Mouse (Mus musculus) urinary bladder, adult 2 months (tissue): ENCODE data around the gene Gm18596. TPM values are rescaled to one million over a fixed set of nuclear protein-coding genes. Genes with fewer than 3 reads are reported as not detected.
"Not testable (repeated sequence)": the region's sequence is repeated elsewhere in the genome, so short reads cannot be mapped to it uniquely, and the experiment has no call there.

Experiments used
- DNase-seq: peaks from one replicate; pipeline ENCODE4 v3.0.0; 2022; ENCODE audit warnings: low spot score
- polyA plus RNA-seq: library from polyadenylated mRNA; depleted of rRNA; stranded (reverse); fragments of >200 nt; gene quantifications from 2 replicates; pipeline ENCODE4 v1.2.3, GENCODE M21; 2012; rRNA removed

The Gm18596 gene
- polyA plus RNA-seq, 1 experiment, result not detected

- DNase-seq, result not testable (repeated sequence)
These were observed 31.3 kb downstream of the Gm18596 start, which contains the start of gene Gm10024 for GRCm38 (mm10) chr10:77711157-77711556. Gene Gm10024, plus strand, starts transcription at chr10:77711457.

GRCm38 (mm10) chr10:77709831-77710230 is 32.6 kb downstream of the Gm18596 start:
- DNase-seq, result no peak

GRCm38 (mm10) chr10:77706326-77706725 is 36.1 kb downstream of the Gm18596 start, which contains the start of gene Gm10272:
Gene Gm10272, plus strand, starts transcription at chr10:77706626.
- no peak for DNase-seq

- DNase-seq, result no peak
These were observed 45.3 kb downstream of the Gm18596 start, which contains the start of gene Gm9508 for GRCm38 (mm10) chr10:77697133-77697532. Gene Gm9508, minus strand, starts transcription at chr10:77697233.

Other genes with a start within 250 kb of the Gm18596 start
- 55.5 and 59.5 TPM in 2 replicates for gene Fam207a, start 226.9 kb downstream of the Gm18596 start, polyA plus RNA-seq
- 16.7 and 19.2 TPM in 2 replicates for gene Itgb2, start 212.4 kb downstream of the Gm18596 start, polyA plus RNA-seq
- 457 and 472 TPM in 2 replicates for gene Pttg1ip, start 160.9 kb downstream of the Gm18596 start, polyA plus RNA-seq
- gene Sumo3, start 136.5 kb downstream of the Gm18596 start, polyA plus RNA-seq, result 294 and 318 TPM in 2 replicates
- gene Gm49325, start 136.4 kb downstream of the Gm18596 start, polyA plus RNA-seq, result 0.89 and 23.6 TPM in 2 replicates
- 42.8 and 47.7 TPM in 2 replicates for gene Ube2g2, start 120.4 kb downstream of the Gm18596 start, polyA plus RNA-seq
- 1.3 and 1.6 TPM in 2 replicates for gene Tspear, start 56.1 kb downstream of the Gm18596 start, polyA plus RNA-seq
- gene Gm19402, start 51.9 kb downstream of the Gm18596 start, polyA plus RNA-seq, result not detected in 2 replicates
- not detected in 2 replicates for gene Gm9508, start 45.4 kb downstream of the Gm18596 start, polyA plus RNA-seq
- gene Gm10272, start 36.0 kb downstream of the Gm18596 start, polyA plus RNA-seq, result not detected in 2 replicates
- gene Gm10024, start 31.2 kb downstream of the Gm18596 start, polyA plus RNA-seq, result 0.16 TPM in 1 of 2 replicates, not detected in the other
- gene Gm10142, start 26.8 kb downstream of the Gm18596 start, polyA plus RNA-seq, result not detected in 2 replicates
- not detected in 2 replicates for gene Krtap12-1, start 22.0 kb downstream of the Gm18596 start, polyA plus RNA-seq
- gene Gm10100, start 16.2 kb downstream of the Gm18596 start, polyA plus RNA-seq, result not detected in 2 replicates
- not detected in 2 replicates for gene Gm9736, start 8.7 kb upstream of the Gm18596 start, polyA plus RNA-seq
- not detected in 2 replicates for gene Gm3233, start 17.0 kb upstream of the Gm18596 start, polyA plus RNA-seq
- not detected in 2 replicates for gene Gm3238, start 28.7 kb upstream of the Gm18596 start, polyA plus RNA-seq
- not detected in 2 replicates for gene Gm7138, start 34.3 kb upstream of the Gm18596 start, polyA plus RNA-seq
- not detected in 2 replicates for gene Gm3250, start 39.9 kb upstream of the Gm18596 start, polyA plus RNA-seq
- not detected in 2 replicates for gene Gm7137, start 45.6 kb upstream of the Gm18596 start, polyA plus RNA-seq
- not detected in 2 replicates for gene Gm9639, start 52.4 kb upstream of the Gm18596 start, polyA plus RNA-seq
- not detected in 2 replicates for gene Gm19668, start 56.5 kb upstream of the Gm18596 start, polyA plus RNA-seq
- gene Gm9507, start 69.2 kb upstream of the Gm18596 start, polyA plus RNA-seq, result not detected in 2 replicates
- gene Gm2696, start 72.0 kb upstream of the Gm18596 start, polyA plus RNA-seq, result 0.12 TPM in 1 of 2 replicates, not detected in the other
- gene Krtap10-4, start 84.5 kb upstream of the Gm18596 start, polyA plus RNA-seq, result not detected in 2 replicates
- not detected in 2 replicates for gene Krtap10-10, start 93.3 kb upstream of the Gm18596 start, polyA plus RNA-seq
- gene Gm36176, start 104.2 kb upstream of the Gm18596 start, polyA plus RNA-seq, result not detected in 2 replicates
- not detected in 2 replicates for gene Gm10318, start 110.2 kb upstream of the Gm18596 start, polyA plus RNA-seq
- not detected in 2 replicates for gene Gm3285, start 119.3 kb upstream of the Gm18596 start, polyA plus RNA-seq
- gene Lrrc3, start 159.9 kb upstream of the Gm18596 start, polyA plus RNA-seq, result 2.9 and 4.0 TPM in 2 replicates
- gene Trpm2, start 227.9 kb upstream of the Gm18596 start, polyA plus RNA-seq, result 0.90 and 1.5 TPM in 2 replicates
- gene 1810043G02Rik, start 235.9 kb upstream of the Gm18596 start, polyA plus RNA-seq, result 26.9 and 27.3 TPM in 2 replicates